Mouse (Mus musculus) stomach, embryonic 16.5 days (tissue): Measurements from ENCODE around the gene Nlrp4f. TPM values are rescaled to one million over a fixed set of nuclear protein-coding genes. Genes with fewer than 3 reads are reported as not detected.

Experiments
- ATAC-seq: fragments of 200-750 bp; cut with Nextera tagmentation; 2 replicates; pipeline ENCODE4 v1.8.0; 2017; ENCODE audit warnings: moderate number of reproducible peaks, moderate TSS enrichment; ENCODE audit not compliant: insufficient read depth, low FRiP score
- H3K27ac ChIP-seq: fragments of 300-500 bp; sonication (generic); 2 replicates; pipeline ENCODE4 v1.5.1; 2014; ENCODE audit warnings: low read length
- H3K27me3 ChIP-seq: fragments of 300-500 bp; sonication (generic); 2 replicates; pipeline ENCODE4 v1.6.1; 2014; ENCODE audit warnings: low read length, control low read depth, mixed read lengths; ENCODE audit not compliant: control insufficient read depth, insufficient read depth
- H3K36me3 ChIP-seq: fragments of 300-500 bp; sonication (generic); 2 replicates; pipeline ENCODE4 v1.6.1; 2014; ENCODE audit warnings: low read length; ENCODE audit not compliant: control insufficient read depth, insufficient read depth
- H3K4me1 ChIP-seq: fragments of 300-500 bp; sonication (generic); 2 replicates; pipeline ENCODE4 v1.6.1; 2014; ENCODE audit warnings: low read length, control low read depth, mixed read lengths; ENCODE audit not compliant: control insufficient read depth, insufficient read depth
- H3K4me2 ChIP-seq: fragments of 300-500 bp; sonication (generic); 2 replicates; pipeline ENCODE4 v1.6.1; 2014; ENCODE audit warnings: low read depth, low read length, mixed read lengths
- H3K4me3 ChIP-seq: fragments of 300-500 bp; sonication (generic); replicated peaks from 2 replicates; pipeline ENCODE4 v1.5.1; 2014; ENCODE audit warnings: mild to moderate bottlenecking, low read length
- H3K9ac ChIP-seq: fragments of 300-500 bp; sonication (generic); 2 replicates; pipeline ENCODE4 v1.6.1; 2014; ENCODE audit warnings: low read length
- H3K9me3 ChIP-seq: fragments of 300-500 bp; sonication (generic); replicated peaks from 2 replicates; pipeline ENCODE4 v1.6.1; 2016; ENCODE audit warnings: low read length, control low read depth; ENCODE audit not compliant: control insufficient read depth
- WGBS: fragments of 180-500 bp; shearing (Covaris S2); extraction: QIAGEN DNeasy Blood & Tissue Kit; methylation state at CpG from one replicate; pipeline ENCODE4 v1.1.7; 2014; 5-methylcytosine and 5-hydroxymethylcytosine counted together
- polyA plus RNA-seq: library from polyadenylated mRNA; unstranded; fragments of >200 nt; fragmentation: Nextera tagmentation; extraction: Ambion mirVana; gene quantifications from 2 replicates; pipeline ENCODE4 v1.2.1, GENCODE M21; 2015

The Nlrp4f gene
- polyA plus RNA-seq, 1 experiment from 2014 or later, result not detected

DNA sequence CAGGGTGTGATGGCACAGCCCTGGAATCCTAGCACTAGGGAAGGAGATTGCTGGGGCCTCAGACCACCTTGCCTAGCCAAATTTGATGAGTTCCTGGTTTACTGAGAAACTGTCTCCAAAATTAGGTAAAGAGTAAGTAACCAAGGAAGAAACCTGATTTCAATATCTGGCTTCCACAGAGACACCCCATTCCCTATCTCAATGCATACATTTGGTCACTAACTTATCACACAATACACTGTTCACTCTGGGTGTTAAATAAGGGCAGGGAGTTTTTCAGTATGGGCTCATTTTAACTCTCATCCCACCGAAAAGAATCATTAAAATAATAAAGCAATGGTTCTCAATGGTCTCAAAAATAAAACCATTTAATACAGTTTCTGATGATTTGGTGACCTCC, 5.1 kb downstream of the Nlrp4f start:
- WGBS, result 67% methylated on average over 1 of the region's 1 CpGs
- no peak for ATAC-seq
- Histone ChIP-seq H3K4me3 (no peak overlapping the region), H3K4me2 (no peak overlapping the region), H3K4me1 (no peaks in the 10 kb centered on the region), H3K27me3 (no peaks in the 10 kb centered on the region), H3K9ac (no peak overlapping the region), H3K36me3 (no peaks in the 10 kb centered on the region), H3K27ac (no peak overlapping the region), H3K9me3 (no peaks in the 10 kb centered on the region)

DNA sequence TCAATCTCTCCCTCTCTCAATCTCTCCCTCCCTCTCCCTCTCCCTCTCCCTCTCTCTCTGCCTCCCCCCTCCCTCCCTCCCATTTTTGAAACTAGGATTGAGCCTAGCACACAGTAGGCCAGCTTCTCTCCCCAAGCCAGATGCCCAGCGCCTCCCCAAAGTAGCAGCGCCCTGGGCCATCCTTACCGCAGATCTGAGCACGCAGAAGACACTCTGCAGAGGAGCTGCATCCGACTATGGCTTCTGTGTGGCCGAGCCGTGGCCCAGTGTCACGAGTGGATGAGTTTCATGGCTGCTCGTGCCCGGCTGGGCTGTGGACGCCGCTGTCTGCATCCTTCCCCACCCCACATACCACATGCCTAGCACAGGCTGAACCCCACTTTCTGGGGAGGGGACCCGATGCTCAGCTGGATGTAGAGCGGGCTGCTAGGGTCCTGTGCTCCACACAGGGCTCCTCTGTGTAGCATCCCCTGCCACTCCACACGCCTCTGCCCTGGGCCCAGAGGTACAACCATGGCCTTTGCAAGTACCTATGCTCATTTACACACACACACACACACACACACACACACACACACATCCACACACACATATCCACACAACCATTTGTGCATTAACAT, 29.2 kb downstream of the Nlrp4f start:
- Histone ChIP-seq H3K4me2 (no peak overlapping the region), H3K27me3 (no peaks in the 10 kb centered on the region), H3K9ac (no peak overlapping the region), H3K9me3 (no peaks in the 10 kb centered on the region), H3K4me3 (no peak overlapping the region), H3K4me1 (no peaks in the 10 kb centered on the region), H3K27ac (no peak overlapping the region), H3K36me3 (no peaks in the 10 kb centered on the region)
- 52% methylated on average over 15 of the region's 15 CpGs for WGBS
- ATAC-seq, result no peak

DNA sequence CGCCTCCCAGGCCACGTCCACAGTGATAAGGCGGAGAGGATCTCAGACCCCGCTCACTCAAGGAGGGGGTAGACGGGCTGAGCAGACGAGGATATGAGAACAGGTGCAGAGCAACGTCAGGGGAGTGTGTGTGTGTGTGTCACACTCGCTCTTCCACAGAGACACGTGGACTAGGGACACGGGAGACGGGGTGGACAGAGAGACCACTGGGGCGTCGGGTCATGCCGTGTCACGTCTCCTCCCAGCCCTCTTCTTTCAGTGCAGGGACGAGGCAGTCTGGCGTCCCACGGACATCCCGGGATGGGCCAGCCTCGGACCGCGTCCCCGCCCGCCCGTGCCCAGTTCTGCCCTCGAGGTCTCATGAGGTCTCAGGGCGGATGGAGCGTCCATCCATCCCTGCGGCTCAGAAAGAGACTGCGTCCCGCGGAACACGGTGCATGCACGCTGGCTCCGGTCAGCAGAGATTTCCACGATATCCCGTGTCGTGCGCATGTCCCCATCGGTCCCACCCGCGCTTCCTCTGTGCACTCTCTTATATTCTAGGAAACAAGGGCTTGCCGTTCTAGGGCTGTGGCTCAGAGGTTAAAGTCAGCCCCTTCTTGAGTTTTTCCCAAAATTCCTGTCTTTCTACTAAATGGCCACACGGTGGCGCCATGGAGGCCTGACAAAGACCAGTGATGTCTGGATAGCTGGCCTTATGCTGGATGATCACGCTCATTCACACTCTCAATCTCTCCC, 29.9 kb downstream of the Nlrp4f start:
- H3K4me3 ChIP-seq, result peak overlapping the region; percentile 28
- no peak for ATAC-seq
- H3K9ac ChIP-seq, result peak overlapping the region; percentile 46
- H3K36me3 ChIP-seq, result no peaks in the 10 kb centered on the region
- H3K4me2 ChIP-seq, result peak overlapping the region; percentile 44
- H3K4me1 ChIP-seq, result no peaks in the 10 kb centered on the region
- H3K27me3 ChIP-seq, result no peaks in the 10 kb centered on the region
- no peaks in the 10 kb centered on the region for H3K9me3 ChIP-seq
- H3K27ac ChIP-seq, result no peak overlapping the region
- 18% methylated on average over 46 of the region's 46 CpGs for WGBS

DNA sequence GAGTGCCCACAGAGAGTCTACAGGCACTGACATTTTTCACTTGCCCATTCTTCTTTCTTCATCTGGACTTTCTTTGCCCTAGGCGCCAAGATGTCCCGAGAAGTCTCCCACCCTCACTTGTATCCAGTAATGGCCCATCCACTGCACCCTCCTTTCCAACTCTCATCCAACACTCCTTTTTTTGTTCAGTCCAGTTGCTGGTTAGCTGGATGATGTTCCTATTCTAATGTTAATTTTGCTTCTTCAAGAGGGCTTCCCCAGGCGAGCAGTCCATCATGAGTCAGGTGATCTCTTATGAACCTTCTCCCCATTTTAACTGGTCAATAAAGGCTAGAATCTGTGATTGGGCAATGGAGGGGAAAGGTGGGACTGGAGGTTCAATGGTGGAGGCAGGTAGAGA, 31.7 kb downstream of the Nlrp4f start:
- Histone ChIP-seq H3K36me3 (no peaks in the 10 kb centered on the region), H3K27me3 (no peaks in the 10 kb centered on the region), H3K9me3 (no peaks in the 10 kb centered on the region), H3K4me3 (no peak overlapping the region), H3K27ac (no peak overlapping the region), H3K9ac (no peak overlapping the region), H3K4me1 (no peaks in the 10 kb centered on the region), H3K4me2 (no peak overlapping the region)
- WGBS, result 80% methylated on average over 3 of the region's 3 CpGs
- ATAC-seq, result no peak

DNA sequence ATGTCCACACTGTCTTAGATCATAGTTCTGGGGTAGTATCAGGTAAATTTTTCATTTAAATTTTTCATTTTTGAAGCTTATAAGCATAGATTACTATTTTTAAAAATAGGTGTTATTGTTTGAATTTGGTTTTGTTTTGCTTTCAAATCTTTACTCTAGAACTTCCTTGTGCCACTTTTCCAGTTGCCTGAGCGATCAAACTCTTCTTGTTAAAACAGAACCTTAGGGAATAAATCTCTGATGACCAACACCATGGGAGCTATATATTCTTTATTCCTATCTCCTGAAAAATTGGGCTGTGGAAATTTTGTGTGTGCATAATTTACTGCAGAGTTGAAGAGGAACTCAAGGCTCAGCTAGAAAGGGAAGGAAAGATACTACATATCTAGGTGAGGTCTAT, 55.8 kb downstream of the Nlrp4f start, which contains the start of gene Olfr466:
Gene Olfr466, plus strand, starts transcription at position 301 of the 400 bp plus-strand sequence.
- Histone ChIP-seq H3K27me3 (no peaks in the 10 kb centered on the region), H3K4me2 (no peak within 1 kb of the TSS), H3K9me3 (no peaks in the 10 kb centered on the region), H3K4me3 (no peak within 1 kb of the TSS), H3K9ac (no peak within 1 kb of the TSS), H3K27ac (no peak within 1 kb of the TSS), H3K36me3 (no peaks in the 10 kb centered on the region), H3K4me1 (no peaks in the 10 kb centered on the region)
- ATAC-seq, result no peak
- WGBS, result 68% methylated on average over 1 of the region's 1 CpGs

DNA sequence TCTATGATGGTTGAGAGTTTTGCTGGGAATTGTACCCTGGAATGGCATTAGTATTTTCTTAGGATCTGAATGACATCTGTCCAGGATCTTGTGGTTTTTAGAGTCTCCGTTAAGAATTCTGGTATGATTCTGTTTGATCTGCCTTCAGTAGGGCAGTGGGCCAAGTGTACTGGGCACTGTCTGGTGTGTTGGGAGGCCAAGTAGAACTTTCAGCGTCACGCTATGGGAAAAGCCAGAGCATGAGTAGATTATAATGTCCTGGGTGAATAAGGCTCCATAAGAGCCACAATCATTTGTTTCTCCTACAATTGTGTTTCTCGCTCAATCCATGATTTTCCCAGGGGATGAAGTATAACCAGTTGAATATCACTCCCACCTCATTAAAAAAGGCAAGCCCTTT, 68.0 kb downstream of the Nlrp4f start, which contains the start of gene Olfr465-ps1:
Gene Olfr465-ps1, plus strand, starts transcription at position 301 of the 400 bp plus-strand sequence.
- Histone ChIP-seq H3K27me3 (no peaks in the 10 kb centered on the region), H3K36me3 (no peaks in the 10 kb centered on the region), H3K4me1 (no peaks in the 10 kb centered on the region), H3K27ac (no peak within 1 kb of the TSS), H3K4me3 (no peak within 1 kb of the TSS), H3K4me2 (no peak within 1 kb of the TSS), H3K9ac (no peak within 1 kb of the TSS), H3K9me3 (no peaks in the 10 kb centered on the region)
- 85% methylated on average over 4 of the region's 4 CpGs for WGBS
- ATAC-seq, result no peak

Other genes starting within 250 kb of the Nlrp4f start
- gene Spata31d1c, start 172.9 kb downstream of the Nlrp4f start, polyA plus RNA-seq, result not detected in 2 replicates
- gene Prss47, start 153.2 kb downstream of the Nlrp4f start, polyA plus RNA-seq, result not detected in 2 replicates
- gene Mfsd14b, start 93.0 kb downstream of the Nlrp4f start, polyA plus RNA-seq, result 49.1 and 51.7 TPM in 2 replicates
- gene Olfr465-ps1, start 67.9 kb downstream of the Nlrp4f start, polyA plus RNA-seq, result not detected in 2 replicates
- not detected in 2 replicates for gene Olfr466, start 55.7 kb downstream of the Nlrp4f start, polyA plus RNA-seq
- not detected in 2 replicates for gene Gm10775, start 53.6 kb upstream of the Nlrp4f start, polyA plus RNA-seq
- gene Zfp369, start 72.8 kb upstream of the Nlrp4f start, polyA plus RNA-seq, result 10.7 and 12.1 TPM in 2 replicates